Mouse (Mus musculus) heart, adult 18-20 months (tissue): ENCODE measurements around the gene Lin9. TPM values are rescaled to one million over a fixed set of nuclear protein-coding genes. Genes with fewer than 3 reads are reported as not detected.
"Not testable (repeated sequence)": the region's sequence is repeated elsewhere in the genome, so short reads cannot be mapped to it uniquely, and the experiment has no call there.

Experiments
- DNase-seq, 2 experiments: peaks; one replicate each; pipeline ENCODE4 v3.0.0; 2021 to 2022; ENCODE audit warnings: mixed read lengths in 1 of 2
- long read RNA-seq, 2 experiments: library from polyadenylated mRNA; stranded (forward); transcript quantifications; one replicate each; pipeline ENCODE4 v2.0.0; 2021
- total RNA-seq, 2 experiments: library from RNA; stranded (reverse); gene quantifications; 2 replicates each; pipeline ENCODE4 v1.2.3; 2021

Gene Lin9
- 1 to 10 TPM; 2.0 to 2.1 TPM for total RNA-seq
- long read RNA-seq, experiment 1, partial matches to known transcripts = 0 of 1 reads
- long read RNA-seq, experiment 1, other reads (novel, unspliced or antisense) = 0 of 1 reads
- long read RNA-seq, experiment 2, partial matches to known transcripts = 0 of 1 reads
- long read RNA-seq, experiment 2, other reads (novel, unspliced or antisense) = 0 of 1 reads

DNA sequence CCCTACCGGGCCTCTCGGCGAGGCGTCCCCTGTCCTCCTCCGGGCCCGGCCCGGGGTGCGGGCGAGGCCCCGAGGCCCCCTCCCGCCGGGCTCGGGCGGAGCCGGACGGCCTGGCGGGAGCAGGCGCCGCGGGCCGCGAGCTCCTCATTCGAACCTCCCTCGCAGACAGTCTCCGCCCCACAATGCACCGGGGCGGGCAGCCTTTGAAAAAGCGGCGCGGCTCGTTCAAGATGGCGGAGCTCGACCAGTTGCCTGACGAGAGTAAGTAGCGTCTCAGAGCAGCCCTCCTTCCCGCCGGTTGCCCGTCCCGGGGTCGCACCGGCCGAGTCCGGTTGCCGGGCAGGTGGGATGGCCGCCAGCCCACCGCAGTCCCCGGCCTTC lies at the start of gene Lin9:
Gene Lin9, plus strand, starts transcription at position 14 of the 381 bp plus-strand sequence.
- DNase-seq = peak; percentile 92 to 96

DNA sequence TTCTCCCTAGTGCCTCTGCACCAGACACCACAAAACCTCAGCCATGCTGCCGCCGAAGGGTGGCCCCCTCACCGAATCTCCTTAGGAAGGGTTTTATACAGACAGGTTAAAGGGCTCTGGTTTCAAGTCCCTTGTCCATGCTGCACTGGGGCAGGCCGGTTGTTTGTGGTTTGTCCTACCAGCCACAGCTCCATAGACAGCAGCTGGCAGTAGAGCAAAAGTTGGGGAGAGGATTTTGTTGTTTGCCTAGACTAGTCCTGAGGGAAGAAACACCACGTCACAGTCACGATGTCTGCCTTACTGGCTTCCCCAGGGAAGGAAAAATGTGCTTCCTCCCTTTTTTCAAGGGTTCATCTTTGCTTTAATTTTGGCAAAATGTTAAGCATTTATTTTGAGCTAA lies 40.4 kb upstream of the Lin9 start:
- DNase-seq = no peak

DNA sequence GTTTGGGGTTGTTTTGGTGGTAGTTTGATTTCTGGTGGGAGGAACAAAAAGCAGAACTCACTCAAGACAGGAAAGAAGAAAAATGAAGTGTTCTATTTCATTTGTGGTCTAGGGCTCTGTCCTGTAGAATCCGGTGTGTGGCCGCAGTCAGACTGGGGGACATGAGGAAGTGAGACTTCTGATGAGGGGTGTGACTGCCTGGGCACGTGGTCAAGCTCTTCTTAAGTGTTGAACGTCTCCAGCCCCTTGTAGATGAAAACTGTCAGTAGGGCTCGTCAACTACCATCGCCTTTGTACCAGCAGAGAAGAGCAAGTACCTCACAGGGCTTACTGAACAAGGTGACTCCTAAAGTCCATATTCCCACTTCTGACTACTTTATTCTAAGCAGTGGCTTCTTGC lies 39.1 kb upstream of the Lin9 start:
- DNase-seq = peak in 1 of 2 experiments; percentile 68

DNA sequence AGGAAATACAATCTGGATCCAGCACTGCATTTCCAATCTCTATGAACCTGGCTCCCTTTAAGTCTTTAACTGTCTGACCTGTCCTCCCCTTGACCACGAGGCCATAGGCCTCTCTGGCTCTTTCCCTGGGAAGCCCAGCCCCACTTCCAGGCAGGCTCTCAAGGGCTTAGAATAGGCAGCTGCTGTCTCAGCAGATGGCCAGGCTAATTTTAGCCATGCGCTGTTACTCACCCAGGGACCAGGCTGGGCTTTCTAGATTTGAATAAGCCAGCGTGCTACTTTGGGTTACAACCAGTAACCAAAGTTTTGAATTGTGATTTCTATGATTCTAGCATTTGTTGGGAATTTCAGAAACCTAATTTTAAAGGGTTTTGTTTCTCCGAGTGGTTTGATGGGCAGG lies 36.4 kb upstream of the Lin9 start:
- DNase-seq = peak; percentile 63 to 85

DNA sequence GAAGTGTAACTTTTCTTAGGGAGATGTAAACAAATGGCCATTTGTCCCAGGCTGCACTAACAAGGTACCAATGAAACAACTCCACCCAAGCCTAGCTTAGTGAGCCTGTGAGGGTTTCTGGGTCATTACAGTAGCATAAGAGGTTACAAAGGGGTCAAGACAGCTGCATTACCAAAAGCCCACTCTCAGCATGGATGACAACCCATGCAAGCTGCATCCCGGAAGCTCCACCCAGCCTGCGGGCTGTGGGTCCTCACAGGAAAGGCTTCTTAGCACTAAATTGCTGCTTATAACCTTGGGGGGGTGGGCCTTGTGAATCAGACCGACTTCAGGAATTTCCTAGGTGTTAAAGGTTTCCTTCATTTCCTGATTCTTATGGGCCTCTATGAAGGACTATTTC lies 34.8 kb upstream of the Lin9 start:
- DNase-seq = no peak

DNA sequence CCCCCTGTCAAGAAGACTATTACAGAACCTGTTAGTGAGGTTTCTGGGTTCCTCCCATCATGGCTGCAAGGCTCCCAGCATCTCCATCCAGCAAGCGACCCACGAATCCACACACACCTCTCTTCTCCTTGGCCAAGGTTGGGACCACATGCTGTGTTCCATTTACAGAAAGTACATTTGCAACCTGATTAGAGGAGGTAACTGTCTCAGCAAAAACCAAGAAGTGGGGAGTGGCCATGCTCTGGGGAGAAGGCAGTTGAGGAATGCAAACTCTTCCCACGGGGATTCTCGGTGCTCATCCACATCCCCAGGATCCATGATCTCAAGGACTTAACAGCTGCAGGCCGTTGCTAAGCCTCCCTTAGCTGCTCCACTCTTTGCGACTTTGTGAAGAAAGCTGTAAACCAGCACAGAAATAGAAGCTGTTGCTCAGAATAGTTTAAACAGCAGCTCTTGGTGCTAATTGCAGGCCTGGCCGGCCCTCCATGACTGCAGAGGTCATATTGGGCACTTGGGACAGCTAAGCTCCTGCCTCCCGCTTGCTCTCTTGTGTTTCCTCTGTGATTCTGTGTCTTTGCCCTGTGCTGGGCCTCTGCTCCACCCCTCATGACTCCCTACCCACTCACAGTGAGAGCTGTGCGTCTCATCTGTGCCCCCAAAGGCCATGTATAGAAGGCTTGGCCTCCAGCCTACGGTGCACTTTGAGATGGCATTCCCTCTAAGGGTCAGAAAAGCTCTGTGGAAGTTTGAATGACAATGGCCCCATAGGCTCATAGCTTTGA lies 34.0 kb upstream of the Lin9 start:
- DNase-seq = peak in 1 of 2 experiments; percentile 13

DNA sequence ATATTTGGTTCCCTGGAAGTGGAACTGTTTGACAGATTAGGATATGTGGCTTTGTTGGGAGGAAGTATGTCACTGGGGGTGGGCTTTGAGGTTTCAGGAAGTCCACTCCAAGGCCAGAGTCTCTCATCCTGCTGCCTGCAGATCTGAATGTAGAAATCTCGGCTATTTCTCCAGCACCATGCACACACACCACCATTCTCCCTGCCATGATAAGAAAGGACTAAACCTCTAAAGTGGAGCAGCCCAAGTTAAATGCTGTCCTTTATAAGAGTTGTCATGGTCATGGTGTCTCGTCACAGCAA lies 33.4 kb upstream of the Lin9 start:
- DNase-seq = no peak

DNA sequence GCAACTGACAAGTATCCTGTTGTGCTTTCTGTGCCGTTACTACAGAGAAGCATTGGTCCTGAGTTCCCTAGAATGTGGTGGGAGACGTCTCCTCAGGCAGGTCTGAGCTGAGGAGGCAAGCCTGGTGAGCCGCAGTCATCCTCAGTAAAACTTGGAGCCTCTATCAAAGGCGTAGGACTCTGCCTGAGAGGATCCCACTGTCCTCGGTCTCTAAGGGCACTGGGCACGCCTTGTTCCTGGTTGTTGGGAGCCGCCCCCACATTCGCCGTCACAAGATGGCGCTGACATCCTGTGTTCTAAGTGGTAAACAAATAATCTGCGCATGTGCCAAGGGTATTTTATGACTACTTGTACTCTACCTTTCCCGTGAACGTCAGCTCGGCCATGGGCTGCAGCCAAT lies 29.1 kb upstream of the Lin9 start:
- not testable (repeated sequence) for DNase-seq

DNA sequence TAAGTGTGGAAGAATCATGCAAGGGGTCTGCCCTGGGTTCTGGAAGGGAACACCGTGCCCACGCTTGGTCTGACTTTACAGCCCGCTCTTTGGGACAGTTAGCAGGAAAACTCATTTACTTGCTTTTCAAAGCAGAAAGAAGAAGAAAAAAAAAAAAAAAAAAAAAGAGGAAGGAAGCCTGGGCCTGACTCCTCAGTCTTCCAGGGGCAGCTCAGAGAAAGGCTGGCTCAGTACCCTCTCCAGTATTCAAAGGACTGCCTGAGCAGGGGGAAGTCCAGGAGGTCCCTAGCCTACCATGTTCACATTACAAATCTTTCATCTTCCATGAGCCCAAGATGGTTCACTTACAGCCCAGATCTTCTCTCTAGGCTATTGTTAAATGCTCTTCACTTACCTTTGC lies 24.2 kb upstream of the Lin9 start:
- no peak for DNase-seq

DNA sequence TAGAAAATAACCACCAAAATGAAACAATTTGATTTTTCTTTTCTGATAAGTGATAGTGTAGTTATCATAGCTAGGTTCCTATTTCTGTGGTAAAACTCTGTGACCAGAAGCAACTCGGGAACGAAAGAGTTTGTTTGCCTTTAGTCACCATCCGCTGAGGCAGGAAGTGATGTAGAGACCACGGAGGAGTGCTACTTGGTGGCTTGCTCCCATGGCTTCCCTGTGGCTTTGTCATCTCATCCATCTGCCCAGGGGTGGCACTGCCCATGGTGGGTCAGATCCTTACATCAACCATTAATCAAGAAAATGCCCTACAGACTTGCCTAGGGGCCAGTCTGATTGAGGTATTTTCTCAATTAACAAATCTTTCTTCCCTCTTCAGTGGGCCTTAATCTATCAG lies 18.6 kb upstream of the Lin9 start:
- no peak for DNase-seq

DNA sequence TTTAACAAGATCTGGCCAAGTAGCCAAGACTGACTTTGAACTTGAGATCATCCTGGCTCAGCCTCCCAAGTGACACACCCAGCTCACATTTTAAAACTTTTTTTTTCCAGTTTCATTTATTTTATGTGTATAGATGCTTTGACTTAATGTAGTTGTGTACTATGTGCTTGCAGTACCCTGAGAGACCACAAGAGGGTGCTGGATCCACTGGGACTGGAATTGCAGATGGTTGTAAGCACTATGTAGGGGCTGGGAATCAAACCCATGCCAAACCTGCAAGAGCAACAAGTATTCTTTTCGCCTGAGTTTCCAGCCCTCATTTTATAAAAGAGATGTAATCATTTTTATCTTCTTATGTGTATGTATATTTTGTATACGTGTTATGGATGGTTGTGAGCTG lies 17.0 kb upstream of the Lin9 start:
- DNase-seq = no peak

DNA sequence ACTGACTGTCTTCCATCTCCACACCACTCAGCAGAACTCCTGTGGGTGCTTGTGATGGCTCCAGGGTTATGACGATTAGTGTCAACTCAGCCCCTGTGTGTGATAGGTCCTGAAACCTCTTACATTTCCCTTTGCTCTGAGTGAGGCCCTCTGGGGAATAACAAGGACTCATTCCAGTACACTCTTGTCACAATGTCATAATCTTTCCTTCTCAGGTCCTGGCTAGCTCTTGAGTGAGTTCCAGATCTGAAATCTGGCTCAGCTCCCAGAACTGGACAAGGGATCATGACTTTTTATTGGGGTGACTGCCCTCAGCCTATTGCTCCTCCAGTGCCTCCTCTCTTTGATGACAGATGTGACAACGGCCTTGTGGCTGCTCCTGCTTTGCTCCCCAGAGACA lies 14.8 kb upstream of the Lin9 start:
- DNase-seq = peak; percentile 77 to 83

DNA sequence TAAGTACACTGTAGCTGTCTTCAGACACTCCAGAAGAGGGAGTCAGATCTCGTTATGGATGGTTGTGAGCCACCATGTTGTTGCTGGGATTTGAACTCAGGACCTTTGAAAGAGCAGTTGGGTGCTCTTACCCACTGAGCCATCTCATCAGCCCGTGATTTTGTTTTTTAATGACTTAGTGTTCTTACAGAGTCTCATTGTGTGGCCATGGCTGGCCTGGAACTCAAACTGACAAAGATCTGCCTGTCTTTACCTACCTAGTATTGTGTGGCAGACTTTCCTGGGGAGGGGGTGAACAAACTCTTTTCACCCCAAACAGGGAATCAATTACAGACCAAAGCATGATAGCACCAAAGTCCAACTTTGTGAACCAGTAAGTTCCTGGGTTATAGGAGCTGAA lies 3.2 kb upstream of the Lin9 start:
- not testable (repeated sequence) for DNase-seq

DNA sequence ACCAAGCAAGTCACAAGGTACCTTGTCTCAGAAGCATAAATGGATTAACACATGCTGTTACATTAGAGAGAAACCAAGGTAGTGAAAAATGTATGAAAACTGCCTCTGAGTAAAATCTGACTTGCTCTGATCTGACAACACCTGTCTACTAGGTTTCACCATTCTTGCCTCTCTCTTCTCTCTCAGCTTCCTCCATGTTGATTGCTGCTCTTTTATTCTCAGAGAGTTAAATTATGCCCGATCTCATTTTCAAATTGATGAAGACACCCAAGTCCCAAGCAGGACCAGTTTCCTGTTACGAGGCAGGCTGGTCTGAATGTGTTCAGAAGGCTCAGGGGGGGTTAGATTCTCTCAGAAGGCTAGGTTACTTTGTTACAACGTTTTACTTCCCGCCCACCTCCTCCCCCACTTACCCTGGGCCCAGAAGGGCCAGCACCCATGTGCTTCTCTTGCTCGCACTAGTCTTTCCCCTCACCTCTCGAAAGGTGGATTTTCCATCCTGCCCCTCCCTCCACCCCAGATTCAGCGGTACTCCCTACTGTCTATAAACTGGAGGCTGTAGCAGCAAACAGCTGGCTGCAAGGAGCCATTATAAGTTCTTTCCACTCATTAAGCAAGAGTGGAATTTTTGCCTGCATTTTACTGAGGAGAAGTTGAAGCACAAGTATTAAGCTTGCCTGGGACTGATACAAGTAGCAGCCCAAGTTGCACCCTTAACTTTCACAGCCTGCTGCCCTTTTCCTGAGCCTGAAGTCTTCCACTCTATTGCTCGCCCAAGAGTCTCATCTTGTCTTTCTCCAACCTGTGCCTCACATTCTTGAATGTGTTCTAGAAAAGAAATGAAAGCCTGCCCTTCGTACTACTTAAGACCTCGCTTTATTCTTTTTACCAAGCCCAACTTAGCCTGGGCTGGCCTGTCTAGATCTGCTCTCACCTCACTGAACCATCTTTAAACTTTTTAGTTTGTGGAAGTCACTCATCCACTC lies 1.2 kb upstream of the Lin9 start:
- peak in 1 of 2 experiments; percentile 4 for DNase-seq

DNA sequence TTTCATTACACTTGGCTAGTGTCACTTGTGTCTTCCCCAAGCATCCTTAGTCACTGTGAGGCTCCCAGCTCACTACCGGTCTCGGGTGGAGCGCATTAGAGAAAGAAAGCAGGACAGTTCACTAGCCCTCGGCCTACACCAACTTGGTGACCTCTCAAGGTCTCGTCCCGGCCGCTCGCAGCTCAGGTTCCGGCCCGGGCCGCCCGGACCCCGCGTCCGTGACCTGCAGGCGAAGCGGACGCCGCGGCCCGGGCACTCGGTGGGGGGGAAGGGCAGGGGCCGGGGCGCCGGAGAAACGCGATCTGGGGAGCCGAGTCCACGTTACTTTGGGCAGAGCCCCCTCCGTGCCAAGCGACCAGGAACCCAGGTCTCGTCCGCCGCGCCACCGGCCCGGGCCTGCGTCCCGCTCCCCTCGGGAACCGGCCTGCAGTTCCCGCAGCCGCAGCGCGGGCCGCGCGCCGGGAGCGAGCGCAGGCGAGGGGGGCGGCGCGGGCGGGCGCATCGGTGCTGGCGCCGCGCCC lies 285 bp upstream of the Lin9 start:
- DNase-seq = peak; percentile 31 to 60

DNA sequence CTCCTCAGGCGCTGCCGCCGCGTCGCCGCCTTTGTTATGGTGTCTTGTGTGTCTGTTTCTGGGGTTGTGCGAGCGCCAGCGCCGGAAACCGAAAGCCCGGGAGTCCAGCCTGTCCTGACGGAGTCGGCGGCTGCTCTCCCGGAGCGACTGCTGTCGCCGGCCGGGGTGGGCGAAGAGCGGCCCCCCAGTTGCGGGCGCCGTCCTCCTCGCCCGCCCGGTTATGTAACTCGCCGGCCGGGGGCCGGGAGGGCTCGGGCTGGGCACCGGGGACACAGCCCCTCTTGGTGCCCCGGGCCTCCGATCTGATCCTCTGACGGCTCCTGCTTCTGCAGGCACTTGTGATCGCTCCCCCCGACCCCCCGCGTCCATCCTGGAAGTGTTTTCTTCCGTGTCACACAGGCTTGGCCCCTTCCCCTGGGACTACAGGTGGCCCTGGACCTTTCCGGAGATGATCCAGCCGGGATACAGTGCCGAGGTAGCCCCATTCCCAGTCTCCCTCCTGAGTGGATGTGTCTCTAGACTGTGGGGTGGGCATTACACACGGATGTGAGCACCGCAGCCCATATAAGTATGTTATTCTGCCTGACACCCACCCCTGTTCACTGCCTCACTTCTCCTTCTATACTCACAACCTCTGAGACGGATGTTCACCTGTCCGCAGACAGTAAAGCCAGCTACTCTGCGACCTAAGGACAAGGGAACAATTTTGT lies 723 bp downstream of the Lin9 start:
- peak in 1 of 2 experiments; percentile 30 for DNase-seq

DNA sequence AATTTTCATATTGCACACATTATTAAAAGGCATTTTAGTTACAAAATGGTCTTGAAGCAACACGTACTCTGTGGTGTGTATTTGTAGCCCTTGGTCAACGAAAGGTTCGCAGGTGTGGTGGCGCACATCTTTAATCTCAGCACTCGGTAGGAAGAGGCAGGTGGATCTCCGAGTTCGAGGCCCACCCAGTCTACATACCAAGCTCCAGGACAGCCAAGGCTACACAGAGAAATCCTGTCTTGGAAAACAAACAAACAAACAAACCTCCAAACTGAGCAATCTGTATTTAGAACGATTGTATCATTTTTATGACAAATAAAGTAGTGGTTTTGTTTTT lies 1.2 kb downstream of the Lin9 start:
- DNase-seq = no peak

DNA sequence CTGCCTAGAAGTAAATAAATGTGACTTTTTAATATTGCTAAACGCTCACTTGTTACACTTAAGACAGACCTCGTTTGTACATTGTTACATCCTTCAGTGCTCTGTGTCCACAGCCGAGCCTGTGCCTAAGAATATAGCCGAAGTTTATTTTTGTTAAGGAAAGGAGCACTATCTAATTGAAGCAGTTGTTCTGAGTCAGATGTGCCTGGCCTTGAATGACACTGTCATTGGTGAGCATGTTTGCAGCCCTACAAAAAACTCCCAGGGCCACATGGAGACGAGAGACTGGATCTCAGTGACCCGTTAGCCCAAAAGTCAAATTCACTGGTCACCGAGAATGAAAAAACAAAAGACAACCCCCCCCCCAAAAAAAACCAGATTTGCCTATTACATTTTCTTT lies 50.3 kb downstream of the Lin9 start:
- no peak for DNase-seq

DNA sequence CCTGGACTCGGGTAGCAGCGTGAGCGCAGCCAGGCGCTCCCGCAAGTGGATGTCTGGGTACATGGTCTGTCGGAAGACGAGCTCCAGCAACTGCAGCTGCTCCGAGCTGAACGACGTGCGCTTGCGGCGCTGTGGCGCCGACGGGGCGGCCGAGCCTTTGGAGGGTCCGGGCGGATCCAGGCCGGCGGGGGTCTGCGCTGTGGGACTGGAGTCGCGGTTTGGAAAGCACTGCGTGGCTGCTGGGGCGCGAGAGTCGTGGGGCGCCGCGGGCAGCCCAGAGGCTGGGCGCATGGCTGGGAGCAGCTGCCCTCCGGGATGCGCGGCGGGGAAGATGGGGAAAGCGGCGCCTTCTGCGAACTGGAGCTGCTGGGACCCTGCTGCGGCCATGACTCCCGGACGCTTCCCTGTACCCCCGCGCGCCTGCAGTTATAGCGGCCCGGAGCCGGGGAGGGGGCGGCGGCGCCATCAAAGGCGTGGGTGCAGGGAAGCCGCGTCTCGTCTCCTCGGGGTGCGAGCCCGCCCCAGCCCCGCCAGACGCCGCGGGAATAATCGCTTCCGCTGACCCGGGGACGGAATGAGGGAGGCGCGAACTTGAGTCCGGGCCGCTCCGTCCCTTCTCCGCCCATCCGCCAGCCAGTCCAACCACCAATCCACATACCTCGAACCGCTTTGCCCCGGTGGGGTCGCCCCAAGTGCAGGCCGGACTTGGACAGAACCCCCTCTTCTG lies 55.8 kb downstream of the Lin9 start, which contains the start of gene Mixl1:
Gene Mixl1, minus strand, starts transcription at position 409 of the 727 bp plus-strand sequence.
- DNase-seq = no peak

DNA sequence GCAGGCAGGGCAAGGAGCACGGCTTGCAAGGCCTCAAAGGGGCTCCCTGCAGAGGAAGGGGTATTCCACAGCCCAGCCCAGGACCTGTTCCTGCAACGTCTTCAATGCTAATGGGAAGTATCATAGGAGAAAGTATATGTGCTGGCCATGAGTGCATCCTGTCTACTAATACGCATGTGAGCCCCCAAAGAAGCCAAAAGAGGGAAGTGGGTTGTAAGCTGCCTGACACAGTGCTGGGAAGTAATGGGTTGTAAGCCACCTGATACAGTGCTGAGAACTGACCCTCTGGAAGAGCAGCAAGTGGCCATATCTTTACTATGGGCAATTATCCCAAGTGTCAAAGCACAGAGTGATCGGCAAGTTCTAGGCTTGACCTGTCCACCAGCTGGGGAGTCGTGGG lies 57.1 kb downstream of the Lin9 start:
- no peak for DNase-seq

DNA sequence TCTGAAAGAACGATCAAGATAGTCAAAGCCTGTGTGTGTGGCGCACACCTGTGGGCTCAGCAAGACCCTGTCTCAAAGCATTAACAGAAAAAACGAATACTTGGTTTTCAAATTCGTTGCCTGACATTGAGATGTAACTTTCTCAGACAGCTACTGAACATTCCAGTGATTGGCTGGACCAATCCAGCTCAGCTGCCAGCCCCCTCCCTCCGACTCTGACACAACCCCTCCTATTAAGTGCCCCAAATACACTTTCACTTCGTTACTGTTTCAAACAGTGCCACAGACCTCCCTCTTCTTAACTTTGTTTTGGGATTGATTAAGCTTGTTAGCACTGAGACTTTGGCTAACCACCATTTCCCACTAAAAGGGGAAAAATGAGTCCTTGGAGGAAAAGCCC lies 62.5 kb downstream of the Lin9 start:
- peak in 1 of 2 experiments; percentile 6 for DNase-seq
